Mouse (Mus musculus) gastrocnemius, postnatal 14 days (tissue): ENCODE measurements around the gene Auh. TPM values are rescaled to one million over a fixed set of nuclear protein-coding genes. Genes with fewer than 3 reads are reported as not detected.
A peak's percentile ranks its signal among the peaks of the same experiment; 100 is the strongest.

Experiments used
- DNase-seq: peaks from one replicate; pipeline ENCODE4 v3.0.0; 2021; ENCODE audit warnings: mixed read lengths
- intact Hi-C: fragments of 180-260 bp; cut with DNase I; formaldehyde crosslinking; loops from one replicate; pipeline ENCODE4 v1.15.1; 2025; ENCODE audit warnings: low total_unique reads
- total RNA-seq, 2 experiments: library from RNA; stranded (reverse); gene quantifications; 2 replicates each; pipeline ENCODE4 v1.2.3; 2021

Gene Auh
- total RNA-seq, 2 experiments from 2014 or later: 47.4 to 65.3 TPM

- intact Hi-C loops: loop anchor here (10.0 kb wide), 1 partner anchor 65 kb away; no protein-coding TSS in a partner anchor
Measured at GRCm38 (mm10) chr13:52850024-52850723, 79.3 kb downstream of the Auh start.

GRCm38 (mm10) chr13:52849394-52849801 lies 80.1 kb downstream of the Auh start:
- intact Hi-C loops: no loop called here
- DNase-seq: no peak

More at GRCm38 (mm10) chr13:52850024-52850723, 79.3 kb downstream of the Auh start:
- DNase-seq: no peak

GRCm38 (mm10) chr13:52847481-52847880 lies 82.0 kb downstream of the Auh start:
- no peak for DNase-seq
- intact Hi-C loops: no loop called here

DNA sequence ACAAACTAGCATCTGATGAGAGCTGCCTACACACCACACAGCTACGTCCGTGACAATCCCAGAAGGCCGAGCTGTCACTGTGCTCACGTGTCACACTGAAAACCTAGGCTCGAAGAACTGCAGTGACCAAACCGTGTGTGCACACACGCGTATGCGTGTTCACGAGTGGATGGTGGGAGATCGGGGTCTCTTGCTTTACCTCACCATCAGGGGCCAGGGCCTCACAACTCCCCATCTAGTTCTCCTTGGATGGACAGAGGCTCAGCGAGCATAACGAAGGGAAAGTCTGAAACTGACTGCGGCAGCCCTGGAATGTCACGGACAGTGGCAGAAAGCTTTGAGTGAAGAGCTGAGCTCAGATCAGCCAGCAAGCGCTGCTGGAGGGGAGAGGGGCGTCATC lies 82.4 kb downstream of the Auh start:
- intact Hi-C loops: no loop called here
- DNase-seq: no peak

DNA sequence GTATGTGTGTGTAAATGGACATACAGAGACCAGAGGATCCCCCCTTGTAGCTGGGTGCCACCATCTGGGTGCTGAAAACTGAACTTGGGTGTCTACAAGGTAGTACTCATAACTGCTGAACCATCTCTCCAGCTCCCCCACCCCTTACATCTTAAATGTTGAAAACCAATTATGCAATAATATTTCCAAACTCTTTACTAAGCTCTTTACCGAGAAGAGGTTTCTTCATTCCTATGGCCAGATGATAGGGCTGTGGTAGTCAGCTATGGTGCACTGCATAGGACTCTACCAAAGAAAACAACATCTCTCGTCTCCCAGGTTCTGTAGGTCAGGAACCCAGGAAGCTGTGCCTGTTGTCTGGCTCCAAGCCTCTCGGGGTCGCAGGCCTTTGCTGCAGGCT lies 83.9 kb downstream of the Auh start:
- intact Hi-C loops: no loop called here
- no peak for DNase-seq

DNA sequence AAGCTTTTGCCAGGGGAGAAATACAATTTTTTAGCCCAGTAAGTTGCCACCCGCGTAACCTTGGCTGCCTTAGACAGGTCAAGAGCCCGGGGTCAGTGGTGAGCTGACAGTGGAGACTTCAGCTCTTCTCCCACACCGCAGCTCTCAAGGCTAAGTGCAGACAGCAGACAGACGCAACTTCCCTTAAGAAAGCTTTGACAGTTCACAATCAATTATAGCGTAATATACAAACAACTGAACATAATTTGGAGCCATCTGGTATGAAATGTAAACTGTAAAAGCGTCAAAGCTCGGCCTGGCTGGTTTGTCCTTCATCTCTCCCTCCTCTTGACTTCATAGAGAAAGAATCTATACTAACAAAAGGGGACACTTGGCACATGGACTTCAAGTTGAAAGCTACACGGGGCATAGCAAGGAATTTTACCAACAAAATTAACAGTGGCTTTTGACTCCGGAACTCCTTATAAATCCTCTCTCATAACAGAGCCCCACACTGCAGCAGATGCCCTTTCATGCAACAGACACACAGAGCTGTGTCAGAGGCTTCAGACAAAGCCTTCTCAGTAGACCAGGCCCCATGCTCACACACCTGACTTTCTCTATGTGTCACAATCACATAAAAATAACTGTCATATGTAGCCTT lies 85.8 kb downstream of the Auh start:
- intact Hi-C loops: no loop called here
- DNase-seq: no peak

DNA sequence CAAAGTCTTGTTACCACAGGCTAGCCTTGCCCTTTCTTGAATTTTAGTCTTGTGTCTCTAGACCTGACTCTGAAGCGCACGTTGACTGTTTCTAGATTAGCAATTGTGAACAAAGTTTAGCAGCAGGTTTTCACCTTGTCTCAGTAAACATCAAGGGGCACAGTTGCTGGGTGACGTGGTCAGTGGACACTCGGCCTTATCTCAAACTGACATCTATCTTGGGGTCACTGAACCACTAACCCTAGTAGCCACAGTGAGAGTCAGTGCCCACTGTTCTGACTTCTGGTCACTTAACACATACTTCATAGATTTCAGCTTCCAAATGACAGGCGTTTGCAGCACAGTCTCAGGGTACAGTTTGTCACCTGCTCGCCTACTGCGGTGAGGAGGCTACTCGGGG lies 93.2 kb downstream of the Auh start:
- intact Hi-C loops: no loop called here
- DNase-seq: no peak

DNA sequence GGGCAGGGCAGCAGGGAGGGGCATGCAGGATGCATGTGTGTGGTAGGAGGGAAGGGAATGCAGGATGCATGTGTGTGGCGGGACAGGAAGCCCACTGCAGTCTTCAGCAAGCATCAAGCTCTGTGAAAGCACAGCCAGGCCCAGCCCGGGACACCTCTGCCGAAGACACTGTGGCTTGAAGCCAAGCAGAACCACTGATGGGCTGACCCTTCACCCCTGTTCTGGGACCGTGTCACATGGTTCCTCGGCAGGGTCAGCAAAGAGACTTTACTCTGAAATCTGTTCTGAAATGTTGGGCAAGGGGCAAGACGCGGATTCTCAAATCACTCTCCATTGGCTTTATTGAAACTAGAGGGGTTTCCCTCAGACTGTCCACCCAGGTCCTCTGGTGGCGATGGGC lies 94.9 kb downstream of the Auh start:
- intact Hi-C loops: no loop called here

DNA sequence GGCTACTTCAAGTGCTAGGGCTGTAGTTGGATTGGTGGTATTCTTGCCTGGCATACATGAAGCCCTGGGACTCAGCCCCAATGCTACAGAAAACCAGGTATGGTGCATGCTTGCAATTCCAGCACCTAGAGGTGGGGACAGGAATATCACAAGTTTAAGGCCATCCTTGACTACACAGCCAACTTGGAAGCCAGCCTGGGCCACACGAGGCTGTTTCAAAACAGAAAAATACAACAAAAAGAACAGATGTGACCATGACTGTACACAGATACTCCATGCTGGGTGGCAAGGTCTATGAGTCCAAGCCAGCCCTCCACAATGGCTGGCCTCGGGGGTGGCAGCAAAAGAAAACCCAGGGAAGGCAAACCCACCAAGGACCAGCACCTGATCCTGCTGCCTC lies 95.7 kb downstream of the Auh start:
- intact Hi-C loops: no loop called here
- DNase-seq: no peak

More for the DNA sequence above, 94.9 kb downstream of the Auh start:
- no peak for DNase-seq

GRCm38 (mm10) chr13:52833220-52833619 lies 96.3 kb downstream of the Auh start:
- intact Hi-C loops: no loop called here
- no peak for DNase-seq

DNA sequence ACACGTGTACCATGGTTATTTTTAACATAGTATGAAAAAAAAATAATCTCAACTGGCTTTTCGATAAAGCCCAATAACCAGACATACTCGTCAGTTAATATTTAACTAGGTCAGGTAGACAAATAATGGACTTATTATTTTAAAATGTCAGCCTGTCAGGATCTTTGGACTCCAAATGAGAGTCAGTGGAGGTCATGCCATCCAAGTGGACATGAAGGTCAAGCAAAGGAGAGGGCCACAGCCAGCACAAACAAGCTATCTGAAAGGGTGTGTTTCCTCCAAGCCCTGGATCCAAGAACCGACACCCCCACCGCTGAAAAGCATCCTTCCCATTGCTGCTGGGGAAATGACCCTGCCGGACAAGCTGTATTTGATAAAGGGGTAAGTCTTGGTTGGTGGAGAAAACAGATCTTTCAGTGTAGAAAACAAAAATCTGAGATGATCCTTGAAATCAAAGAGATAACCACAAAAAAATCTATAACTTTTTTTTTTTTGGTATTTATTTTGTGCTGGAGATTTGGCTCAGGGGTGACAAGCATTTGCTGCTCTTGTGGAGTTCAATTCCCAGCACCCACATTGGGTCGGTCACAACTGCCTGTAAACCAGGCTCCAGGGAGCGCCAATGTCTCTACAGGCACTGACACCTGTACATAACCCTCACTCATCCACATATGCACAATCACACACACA lies 96.9 kb downstream of the Auh start:
- no peak for DNase-seq
- intact Hi-C loops: no loop called here

- intact Hi-C loops: no loop called here
- no peak for DNase-seq
Measured at GRCm38 (mm10) chr13:52831037-52831757, 98.3 kb downstream of the Auh start.

GRCm38 (mm10) chr13:52828946-52829523 lies 100.4 kb downstream of the Auh start:
- peak; percentile 40 for DNase-seq

DNA sequence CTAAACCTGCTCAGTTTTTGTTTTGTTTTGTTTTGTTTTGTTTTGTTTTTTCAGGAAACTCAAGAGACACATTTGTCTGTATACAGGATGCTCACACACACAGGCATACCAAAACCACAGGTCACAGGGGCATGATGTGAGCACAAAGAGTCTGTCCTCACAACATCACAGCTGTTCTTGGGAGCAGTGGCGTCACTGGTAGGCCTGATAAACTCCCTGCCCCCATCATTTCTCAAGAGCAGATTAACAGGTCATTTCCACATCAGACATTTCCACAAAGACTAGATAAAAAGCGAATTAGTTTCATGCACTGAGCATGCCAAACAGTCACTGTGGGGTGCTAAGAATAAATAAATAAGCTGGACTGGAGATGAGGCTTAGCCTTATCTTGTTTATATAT lies 101.3 kb downstream of the Auh start:
- no peak for DNase-seq
- intact Hi-C loops: no loop called here

More at GRCm38 (mm10) chr13:52828946-52829523, 100.4 kb downstream of the Auh start:
- intact Hi-C loops: no loop called here

GRCm38 (mm10) chr13:52826666-52827065 lies 102.8 kb downstream of the Auh start:
- no peak for DNase-seq
- intact Hi-C loops: no loop called here

GRCm38 (mm10) chr13:52824754-52825153 lies 104.7 kb downstream of the Auh start:
- intact Hi-C loops: no loop called here
- no peak for DNase-seq

DNA sequence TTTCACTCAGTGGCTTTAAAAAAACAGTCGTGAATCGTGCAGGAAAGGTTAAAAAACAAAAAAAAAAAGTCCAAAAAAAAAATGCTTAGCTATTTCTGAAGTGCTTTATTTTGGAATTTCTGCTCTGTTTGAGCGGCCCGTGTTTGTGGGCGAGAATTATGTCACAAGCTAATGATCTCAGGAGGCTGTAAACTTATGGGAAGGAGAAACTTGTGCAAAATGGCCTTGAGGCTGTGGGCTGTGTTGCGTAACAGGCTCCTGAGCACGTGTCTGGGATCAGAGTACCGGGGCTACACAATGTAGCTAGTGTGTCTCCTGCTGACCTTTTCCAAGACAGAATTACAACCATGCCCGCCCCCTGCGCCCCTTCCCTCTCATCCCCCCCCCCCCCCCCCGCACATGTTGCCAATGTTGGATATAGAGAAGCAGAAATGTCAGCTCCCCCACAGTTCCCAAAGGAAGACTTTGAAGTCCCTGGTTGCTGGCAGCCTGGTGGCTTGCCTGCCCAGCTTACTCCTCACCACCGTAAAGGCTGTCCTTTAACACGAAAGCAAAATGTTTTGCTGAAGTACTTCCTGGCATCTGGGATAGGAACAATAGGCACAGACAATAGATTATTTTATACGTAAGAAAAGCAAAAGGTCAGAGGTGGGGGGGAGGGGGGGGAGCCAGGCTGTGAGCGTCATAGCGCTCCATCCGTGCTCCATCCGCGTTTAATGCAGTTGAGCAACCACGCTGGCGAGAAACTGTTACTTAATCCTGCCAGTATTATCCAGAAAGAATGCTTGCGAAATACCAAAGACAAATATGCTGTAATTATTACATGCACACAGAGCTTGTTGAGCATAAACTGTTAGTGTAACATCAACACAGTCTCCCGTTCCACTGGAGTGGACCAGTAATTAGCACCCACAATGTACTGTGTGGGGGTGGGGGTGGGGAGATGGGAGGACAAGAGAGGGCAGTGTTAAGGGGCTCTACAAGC lies 107.0 kb downstream of the Auh start:
- intact Hi-C loops: no loop called here
- DNase-seq: no peak

DNA sequence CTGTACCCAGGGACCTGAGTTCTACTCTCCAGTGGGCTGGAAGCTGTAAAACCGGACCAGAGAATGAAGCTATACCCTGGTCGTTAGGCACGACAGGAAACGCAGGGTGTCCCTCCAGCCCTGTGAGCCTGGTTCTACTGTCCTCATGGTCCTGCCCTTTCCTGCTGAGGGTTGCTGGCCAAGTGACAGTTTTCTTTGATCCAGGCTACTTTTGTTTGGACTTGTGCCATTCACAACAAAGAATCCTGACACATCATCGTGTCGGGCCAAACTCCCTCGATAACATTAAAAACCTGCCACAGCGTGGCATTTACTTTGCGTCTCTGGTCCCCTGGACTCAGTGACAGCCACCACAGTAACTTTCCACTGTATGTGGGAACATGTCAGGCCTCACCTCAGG lies 107.9 kb downstream of the Auh start:
- intact Hi-C loops: no loop called here
- no peak for DNase-seq

- no peak for DNase-seq
- intact Hi-C loops: no loop called here
Measured at GRCm38 (mm10) chr13:52819901-52820300, 109.6 kb downstream of the Auh start.
